8 mouse cellular contexts compared by ENCODE assay signal in the genomic region with DNA sequence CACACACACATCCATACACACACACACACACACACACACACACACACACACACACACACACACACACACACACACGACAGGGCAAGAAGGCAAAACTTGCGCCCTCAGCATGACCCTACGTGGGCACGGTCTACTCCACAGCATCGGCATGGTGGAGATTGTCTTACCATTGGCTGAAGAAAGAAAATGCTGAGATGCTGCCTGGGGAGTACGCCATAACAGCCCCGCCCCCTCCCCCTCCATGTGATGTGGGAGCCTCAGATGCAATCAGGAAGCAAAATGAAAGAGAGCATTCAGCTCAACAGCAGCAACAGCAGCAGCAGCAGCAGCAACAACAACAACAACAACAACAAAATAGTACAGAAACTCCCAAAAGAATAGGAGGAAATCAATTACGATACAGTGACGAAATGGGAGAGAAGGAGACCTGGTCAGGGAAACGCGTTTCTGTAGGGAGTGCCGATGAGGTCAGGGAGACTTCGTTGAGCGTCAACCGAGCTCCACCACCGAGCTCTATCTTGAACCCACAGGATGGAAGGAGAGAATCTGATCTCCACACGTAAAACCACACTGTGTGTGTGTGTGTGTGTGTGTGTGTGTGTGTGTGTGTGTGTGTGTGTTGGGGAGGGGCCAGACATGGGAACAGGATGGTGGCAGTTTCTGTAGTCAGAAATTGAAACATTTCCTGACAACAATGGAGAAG. TPM values are rescaled to one million over a fixed set of nuclear protein-coding genes. Genes with fewer than 3 reads are reported as not detected.
DNase-seq lines count a peak whose midpoint lies in the region; ATAC-seq and TF ChIP-seq lines count a peak whose summit lies in the region.

No protein-coding gene starts in this region.

- no peak overlapping the region for H3K9ac ChIP-seq in hindbrain, embryonic 15.5 days
- no peak overlapping the region for H3K9ac ChIP-seq in liver, embryonic 16.5 days (ENCODE audit: low read depth, low read length)

- peak overlapping the region; percentile 43; the same call in 1 of the 2 replicates for H3K4me3 ChIP-seq in spleen, adult 2 months (ENCODE audit: extremely low read depth, insufficient read depth, insufficient read length)
- H3K4me3 ChIP-seq in hindbrain, embryonic 15.5 days = no peak overlapping the region
- H3K4me3 ChIP-seq in liver, embryonic 16.5 days (ENCODE audit: low read depth, low read length) = no peak overlapping the region
- H3K4me3 ChIP-seq in thymus, adult 2 months (ENCODE audit: control insufficient read depth, insufficient read depth, low read length) = peak overlapping the region; percentile 30

- no peaks in the 10 kb centered on the region; the same call in 1 of the 2 replicates for H3K4me1 ChIP-seq in spleen, adult 2 months (ENCODE audit: control insufficient read depth, insufficient read depth, insufficient read length)
- H3K4me1 ChIP-seq in hindbrain, embryonic 15.5 days (replicated peaks) = 0 out of 2 replicates have a peak, but pooled peaks cover 4% of the 10 kb centered on the region
- no peaks in the 10 kb centered on the region for H3K4me1 ChIP-seq in liver, embryonic 16.5 days (ENCODE audit: control insufficient read depth, low read depth, low read length)
- peaks cover 7% of the 10 kb centered on the region for H3K4me1 ChIP-seq in thymus, adult 2 months (replicated peaks; ENCODE audit: control insufficient read depth, insufficient read depth, low read length)

- no peak for TF ChIP-seq POLR2A in spleen, adult 2 months (IDR thresholded peaks at IDR 0.05; ENCODE audit: low read depth, low read length)
- no peak for TF ChIP-seq POLR2A in thymus, adult 2 months (IDR thresholded peaks at IDR 0.05; ENCODE audit: control insufficient read depth, extremely low read depth, insufficient read depth, low read length, poor library complexity)

- peak; percentile 10; the same call in 1 of the 2 replicates for ATAC-seq in hindbrain, embryonic 15.5 days (ENCODE audit: low FRiP score, low read depth)
- ATAC-seq in liver, embryonic 16.5 days (ENCODE audit: low read depth) = no peak

- H3K36me3 ChIP-seq in spleen, adult 2 months (ENCODE audit: control insufficient read depth, insufficient read depth, low read length) = no peaks in the 10 kb centered on the region
- H3K36me3 ChIP-seq in hindbrain, embryonic 15.5 days = no peaks in the 10 kb centered on the region
- no peaks in the 10 kb centered on the region for H3K36me3 ChIP-seq in liver, embryonic 16.5 days (ENCODE audit: control insufficient read depth, insufficient read depth)
- H3K36me3 ChIP-seq in thymus, adult 2 months (ENCODE audit: control insufficient read depth, insufficient read depth, low read length) = no peaks in the 10 kb centered on the region

- H3K9me3 ChIP-seq in hindbrain, embryonic 15.5 days = no peaks in the 10 kb centered on the region
- H3K9me3 ChIP-seq in liver, embryonic 16.5 days (replicated peaks; ENCODE audit: control insufficient read depth, low read length) = 0 out of 2 replicates have a peak, but pooled peaks cover 2% of the 10 kb centered on the region

- 24% methylated on average over 17 of the region's 17 CpGs for WGBS in spleen, adult 2 months
- WGBS in hindbrain, embryonic 15.5 days = 56% methylated on average over 17 of the region's 17 CpGs
- 25% methylated on average over 17 of the region's 17 CpGs for WGBS in liver, embryonic 16.5 days (ENCODE audit: insufficient replicate concordance)
- 11% methylated on average over 17 of the region's 17 CpGs for WGBS in thymus, adult 2 months

- no peak overlapping the region for H3K4me2 ChIP-seq in hindbrain, embryonic 15.5 days
- peak overlapping the region; percentile 17; the same call in 1 of the 2 replicates for H3K4me2 ChIP-seq in liver, embryonic 16.5 days (ENCODE audit: low read depth, low read length)

- DNase-seq in spleen, adult 2 months (ENCODE audit: low read depth in 1 of 2, low spot score in 2 of 2) = peak in 1 of 2 experiments; percentile 46
- no peak for DNase-seq in spleen, postnatal 4 days (ENCODE audit: low spot score in 2 of 2)
- peak; percentile 48 for DNase-seq in thymus, adult 2 months
- DNase-seq in right cerebral cortex, postnatal 36 days (ENCODE audit: low spot score in 2 of 2) = no peak
- DNase-seq in urinary bladder, postnatal 10 days (ENCODE audit: low spot score) = no peak
- no peak for DNase-seq in retina, postnatal 1 day

- H3K27me3 ChIP-seq in spleen, adult 2 months (ENCODE audit: control insufficient read depth, insufficient read depth, low read length) = no peaks in the 10 kb centered on the region
- H3K27me3 ChIP-seq in hindbrain, embryonic 15.5 days = no peaks in the 10 kb centered on the region
- no peaks in the 10 kb centered on the region for H3K27me3 ChIP-seq in liver, embryonic 16.5 days (ENCODE audit: control insufficient read depth, insufficient read depth, low read depth, low read length)
- H3K27me3 ChIP-seq in thymus, adult 2 months (ENCODE audit: control insufficient read depth, insufficient read depth, low read length) = no peaks in the 10 kb centered on the region

- TF ChIP-seq CTCF in spleen, adult 2 months (IDR thresholded peaks at IDR 0.05; ENCODE audit: extremely low read depth, insufficient read depth, insufficient read length, insufficient replicate concordance) = no peak
- TF ChIP-seq CTCF in thymus, adult 2 months (IDR thresholded peaks at IDR 0.05; ENCODE audit: borderline replicate concordance, control insufficient read depth, extremely low read depth, insufficient read depth, low read length, poor library complexity) = no peak

- H3K27ac ChIP-seq in spleen, adult 2 months (ENCODE audit: insufficient read depth, low read length) = no peak overlapping the region; the same call in 1 of the 2 replicates
- no peak overlapping the region for H3K27ac ChIP-seq in hindbrain, embryonic 15.5 days (replicated peaks)
- no peak overlapping the region for H3K27ac ChIP-seq in liver, embryonic 16.5 days (ENCODE audit: low read length)
- H3K27ac ChIP-seq in thymus, adult 2 months (ENCODE audit: control insufficient read depth, insufficient read depth, low read length) = peak overlapping the region; percentile 43

RNA-seq across cellular contexts. Expression of gene Ramp3, which starts 21.5 kb away (rescaled TPM):
- polyA plus RNA-seq in spleen, adult 2 months (2012; rRNA removed) = 2.4 and 13.7 TPM in 2 replicates
- 20.8 and 22.9 TPM in 2 replicates for polyA plus RNA-seq in hindbrain, embryonic 15.5 days (2015; fragmentation: Nextera tagmentation; extraction: Ambion mirVana)
- polyA plus RNA-seq in liver, embryonic 16.5 days (2015; fragmentation: Nextera tagmentation; extraction: Ambion mirVana) = 0.31 TPM in 1 of 2 replicates, not detected in the other
- polyA plus RNA-seq in thymus, adult 2 months (2012; rRNA removed) = 7.8 and 9.0 TPM in 2 replicates

RNA-seq across cellular contexts. Expression of gene Wap, which starts 41.4 kb away (rescaled TPM):
- polyA plus RNA-seq in spleen, adult 2 months (2012; rRNA removed) = not detected in 2 replicates
- polyA plus RNA-seq in hindbrain, embryonic 15.5 days (2015; fragmentation: Nextera tagmentation; extraction: Ambion mirVana) = not detected in 2 replicates
- polyA plus RNA-seq in liver, embryonic 16.5 days (2015; fragmentation: Nextera tagmentation; extraction: Ambion mirVana) = not detected in 2 replicates
- polyA plus RNA-seq in thymus, adult 2 months (2012; rRNA removed) = 0.56 and 1.2 TPM in 2 replicates

RNA-seq across cellular contexts. Expression of gene Tbrg4, which starts 54.0 kb away (rescaled TPM):
- 88.6 and 125 TPM in 2 replicates for polyA plus RNA-seq in spleen, adult 2 months (2012; rRNA removed)
- 31.8 and 33.0 TPM in 2 replicates for polyA plus RNA-seq in hindbrain, embryonic 15.5 days (2015; fragmentation: Nextera tagmentation; extraction: Ambion mirVana)
- polyA plus RNA-seq in liver, embryonic 16.5 days (2015; fragmentation: Nextera tagmentation; extraction: Ambion mirVana) = 27.2 and 28.6 TPM in 2 replicates
- 190 and 191 TPM in 2 replicates for polyA plus RNA-seq in thymus, adult 2 months (2012; rRNA removed)

Comparison
In these comparisons a context has a peak if more than half of its experiments do, and no peak if none do; other contexts are left out.
1. H3K4me3 ChIP-seq: peak in spleen, adult 2 months (single experiment) and thymus, adult 2 months (single experiment); none in hindbrain, embryonic 15.5 days (single experiment) and liver, embryonic 16.5 days (single experiment).